In the genomic region with DNA sequence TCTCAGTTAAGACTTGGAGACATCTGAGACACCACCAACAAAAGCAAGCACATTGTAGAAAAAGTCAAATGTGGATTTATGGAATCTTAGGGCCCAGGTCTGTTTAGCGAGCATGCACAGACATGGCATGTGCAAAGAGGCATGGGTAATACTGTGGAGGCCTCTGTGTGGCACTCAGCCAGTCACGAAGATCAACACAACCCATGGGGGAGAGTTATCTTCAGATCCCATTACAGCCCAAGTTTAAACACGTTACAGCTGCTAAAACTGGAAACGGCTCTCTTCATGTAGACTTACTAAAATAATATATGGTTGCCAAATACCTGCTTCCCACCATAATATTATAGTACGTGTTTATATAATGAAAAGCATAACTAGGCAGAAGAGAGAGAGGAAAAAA, we compare ENCODE assay signal across 8 mouse cellular contexts.
DNase-seq lines count a peak whose midpoint lies in the region; ATAC-seq lines count a peak whose summit lies in the region.
"Had no signal": no experiment of that assay in that cellular context is flagged by ENCODE, and none has a peak within 500 bp of the region (broad histone marks: within the 10 kb centered on the region; RNA-seq: fewer than 3 reads in every experiment).

No protein-coding gene starts in this region.

- no peaks in the 10 kb centered on the region for H3K9me3 ChIP-seq in embryonic facial prominence, embryonic 10.5 days
- H3K9me3 ChIP-seq in intestine, embryonic 15.5 days = no peaks in the 10 kb centered on the region

- H3K4me3 ChIP-seq in embryonic facial prominence, embryonic 10.5 days = no peak overlapping the region
- H3K4me3 ChIP-seq in intestine, embryonic 15.5 days (replicated peaks) = no peak overlapping the region

- H3K27ac ChIP-seq in embryonic facial prominence, embryonic 10.5 days (replicated peaks) = 0 out of 2 replicates have a peak overlapping the region, but pooled peaks have one; percentile 7
- peak overlapping the region; percentile 68; the same call in 1 of the 2 replicates for H3K27ac ChIP-seq in intestine, embryonic 15.5 days
- H3K27ac ChIP-seq: liver, embryonic 14.5 days had no signal

- peaks cover 48% of the 10 kb centered on the region for H3K4me1 ChIP-seq in embryonic facial prominence, embryonic 10.5 days
- H3K4me1 ChIP-seq in intestine, embryonic 15.5 days (replicated peaks) = peaks cover 16% of the 10 kb centered on the region

- H3K4me2 ChIP-seq in intestine, embryonic 15.5 days (replicated peaks) = no peak overlapping the region

- H3K36me3 ChIP-seq in embryonic facial prominence, embryonic 10.5 days (replicated peaks) = peaks cover 35% of the 10 kb centered on the region
- H3K36me3 ChIP-seq in intestine, embryonic 15.5 days = peaks cover 8% of the 10 kb centered on the region; the same call in 1 of the 2 replicates

- WGBS in embryonic facial prominence, embryonic 10.5 days = 66% methylated on average over 5 of the region's 5 CpGs
- 50% methylated on average over 5 of the region's 5 CpGs for WGBS in intestine, embryonic 15.5 days

- peak; percentile 29 to 55 for DNase-seq in kidney, postnatal 4 days
- DNase-seq in kidney, postnatal 14 days = no peak
- DNase-seq in NIH3T3 (ENCODE audit: low read depth) = peak; percentile 64
- peak; percentile 8 for DNase-seq in embryonic facial prominence, embryonic 10.5 days (ENCODE audit: low spot score)
- DNase-seq in adrenal gland, postnatal 10 days = no peak
- no peak for DNase-seq in cerebellum, adult 9-11 months

- peak; percentile 79 for ATAC-seq in intestine, embryonic 15.5 days

- no peaks in the 10 kb centered on the region for H3K27me3 ChIP-seq in embryonic facial prominence, embryonic 10.5 days (replicated peaks; ENCODE audit: low read depth, poor library complexity, severe bottlenecking)
- no peaks in the 10 kb centered on the region for H3K27me3 ChIP-seq in intestine, embryonic 15.5 days (replicated peaks)

- H3K9ac ChIP-seq in intestine, embryonic 15.5 days = no peak overlapping the region
- H3K9ac ChIP-seq: liver, embryonic 14.5 days had no signal

Comparison
In these comparisons a context has a peak if more than half of its experiments do, and no peak if none do; other contexts are left out.
1. DNase-seq: peak in kidney, postnatal 4 days (2 of 2), NIH3T3 (single experiment) and embryonic facial prominence, embryonic 10.5 days (single experiment); none in kidney, postnatal 14 days (single experiment), adrenal gland, postnatal 10 days (single experiment) and cerebellum, adult 9-11 months (single experiment).